Mouse (Mus musculus): ENCODE measurements at regions not wholly inside any gene's neighbourhood (a gene's known extent, or its start where the extent isn't known, plus 50 kb on each side); places are given as distances from the start of the nearest gene placed in this dataset.

DNA sequence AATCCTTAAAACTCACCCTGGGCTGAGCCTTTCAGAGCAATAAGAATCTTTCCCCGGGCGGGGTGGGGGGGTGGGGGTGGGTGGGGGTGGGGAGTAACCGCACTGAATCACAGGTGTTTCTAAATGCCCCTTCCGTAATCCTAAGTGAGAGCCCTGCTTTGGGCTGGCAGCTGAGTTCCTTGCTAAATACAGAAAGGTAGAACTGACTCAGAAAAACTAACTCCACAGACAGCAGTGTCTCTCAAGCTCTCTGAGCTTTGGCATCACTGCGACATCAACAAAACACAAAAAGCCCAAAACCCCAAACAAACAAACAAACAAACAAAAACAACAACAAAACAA, 105.9 kb upstream of the Map4k3 start:
- 27% methylated on average over 5 of the region's 5 CpGs for WGBS (ENCODE audit: insufficient replicate concordance)
- no peaks in the 10 kb centered on the region for H3K9me3 ChIP-seq (ENCODE audit: low read length)
- H3K4me1 ChIP-seq (ENCODE audit: insufficient read depth): 0 out of 2 replicates have a peak, but pooled peaks cover 2% of the 10 kb centered on the region
- H3K9ac ChIP-seq (replicated peaks): no peak overlapping the region
- peak overlapping the region; percentile 39; the same call in 1 of the 2 replicates for H3K4me2 ChIP-seq (ENCODE audit: low read depth, low read length)
- H3K27me3 ChIP-seq (ENCODE audit: insufficient read depth, low read length): no peaks in the 10 kb centered on the region
- TF ChIP-seq CTCF (IDR thresholded peaks at IDR 0.05; ENCODE audit: low read depth) (no peak), EP300 (IDR thresholded peaks at IDR 0.05; ENCODE audit: low read depth) (no peak)
- no peaks in the 10 kb centered on the region for H3K36me3 ChIP-seq (replicated peaks; ENCODE audit: insufficient read depth, low read length)
- ATAC-seq (no peak), DNase-seq (no peak)
- H3K27ac ChIP-seq (ENCODE audit: low read depth): no peak overlapping the region
- H3K4me3 ChIP-seq (ENCODE audit: low read depth, low read length): no peak overlapping the region

DNA sequence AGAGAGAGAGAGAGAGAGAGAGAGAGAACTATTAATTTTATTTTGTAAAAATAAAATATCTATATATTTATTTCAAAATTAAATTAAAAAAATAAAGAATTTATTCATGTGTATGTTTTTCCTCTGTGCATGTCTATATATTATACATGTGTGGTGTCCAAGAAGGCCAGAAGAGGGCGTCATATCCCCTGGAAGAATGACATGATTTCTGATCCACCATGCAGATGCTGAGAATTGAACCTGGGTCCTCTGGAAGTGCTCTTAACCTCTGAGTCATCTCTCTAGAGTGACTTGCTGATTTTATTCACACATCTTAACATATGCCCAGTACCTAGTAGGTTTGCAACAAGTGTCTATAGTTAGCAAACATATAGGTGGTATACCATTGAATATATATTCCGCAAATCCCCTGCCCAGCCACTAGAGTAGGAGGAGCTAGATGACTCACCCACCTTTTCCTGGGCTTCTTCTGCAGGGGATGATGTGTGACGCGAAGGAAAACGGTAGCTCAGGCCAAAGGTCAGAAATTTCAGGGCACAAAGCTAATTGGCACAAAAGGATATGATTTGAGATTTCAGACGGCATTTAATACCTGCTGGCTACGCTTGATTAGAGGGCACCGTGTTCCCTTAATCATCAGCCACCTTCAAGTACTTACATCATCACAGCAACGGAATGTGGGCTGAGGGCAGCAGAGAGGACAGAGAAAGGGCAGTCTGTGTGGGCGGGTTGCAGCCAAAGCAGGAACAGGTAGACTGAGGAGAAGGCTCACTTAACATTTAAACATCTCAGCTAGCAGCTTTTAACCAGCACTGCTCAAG, 105.3 kb upstream of the Map4k3 start:
- Histone ChIP-seq H3K36me3 (replicated peaks; ENCODE audit: insufficient read depth, low read length) (no peaks in the 10 kb centered on the region), H3K27me3 (ENCODE audit: insufficient read depth, low read length) (no peaks in the 10 kb centered on the region), H3K9ac (replicated peaks) (no peak overlapping the region), H3K4me3 (ENCODE audit: low read depth, low read length) (no peak overlapping the region), H3K4me1 (ENCODE audit: insufficient read depth) (0 out of 2 replicates have a peak, but pooled peaks cover 2% of the 10 kb centered on the region), H3K9me3 (ENCODE audit: low read length) (no peaks in the 10 kb centered on the region), H3K4me2 (ENCODE audit: low read depth, low read length) (peak overlapping the region; percentile 39; the same call in 1 of the 2 replicates), H3K27ac (ENCODE audit: low read depth) (no peak overlapping the region)
- DNase-seq: peak; percentile 19
- ATAC-seq: no peak
- WGBS (ENCODE audit: insufficient replicate concordance): 33% methylated on average over 10 of the region's 10 CpGs
- no peak for TF ChIP-seq CTCF (IDR thresholded peaks at IDR 0.05; ENCODE audit: low read depth)
- TF ChIP-seq EP300 (IDR thresholded peaks at IDR 0.05; ENCODE audit: low read depth): no peak

DNA sequence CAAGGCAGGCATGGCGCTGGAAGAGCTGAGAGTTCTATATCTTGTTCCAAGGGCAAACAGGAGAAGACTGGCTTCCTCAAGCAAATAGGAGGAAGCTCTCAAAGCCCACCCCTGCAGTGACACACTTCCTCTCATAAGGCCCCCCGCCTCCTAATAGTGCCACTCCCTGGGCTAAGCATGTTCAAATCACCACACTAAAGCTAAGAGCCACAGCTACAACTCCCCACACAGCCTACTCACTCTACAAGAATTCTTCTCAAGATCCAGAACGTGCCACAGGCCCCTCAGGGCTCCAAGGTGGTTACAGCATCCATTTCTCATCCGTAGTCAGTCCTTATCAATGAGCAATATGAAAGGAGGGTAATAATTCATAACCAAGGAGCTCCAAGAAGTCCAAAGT, 103.4 kb upstream of the Map4k3 start:
- Histone ChIP-seq H3K4me2 (ENCODE audit: low read depth, low read length) (no peak overlapping the region), H3K27ac (ENCODE audit: low read depth) (no peak overlapping the region), H3K4me3 (ENCODE audit: low read depth, low read length) (no peak overlapping the region), H3K9me3 (ENCODE audit: low read length) (no peaks in the 10 kb centered on the region), H3K4me1 (ENCODE audit: insufficient read depth) (peaks cover 4% of the 10 kb centered on the region), H3K9ac (replicated peaks) (no peak overlapping the region), H3K36me3 (replicated peaks; ENCODE audit: insufficient read depth, low read length) (no peaks in the 10 kb centered on the region), H3K27me3 (ENCODE audit: insufficient read depth, low read length) (no peaks in the 10 kb centered on the region)
- no peak for DNase-seq
- 77% methylated on average over 4 of the region's 4 CpGs for WGBS (ENCODE audit: insufficient replicate concordance)
- TF ChIP-seq CTCF (IDR thresholded peaks at IDR 0.05; ENCODE audit: low read depth): no peak
- no peak for TF ChIP-seq EP300 (IDR thresholded peaks at IDR 0.05; ENCODE audit: low read depth)
- no peak for ATAC-seq

DNA sequence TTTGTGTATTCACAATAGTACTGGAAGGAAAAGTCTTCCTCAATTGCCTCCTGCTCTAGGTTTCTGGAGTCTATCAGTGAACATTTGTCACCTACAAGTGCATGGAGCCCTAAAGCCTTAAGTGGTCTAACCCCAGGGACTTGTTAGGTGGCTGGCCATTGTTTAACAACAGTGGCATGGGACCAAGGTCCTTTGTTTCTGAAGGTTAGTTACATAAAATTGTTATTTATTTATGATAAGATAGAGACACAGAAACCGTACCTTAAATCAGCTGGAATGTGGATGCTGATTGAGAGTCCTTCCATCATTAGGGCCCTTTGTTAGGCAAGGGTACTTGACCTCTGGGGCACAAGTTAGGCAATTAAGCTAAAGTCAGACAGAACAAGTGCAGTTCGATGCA, 99.6 kb upstream of the Map4k3 start:
- no peak for TF ChIP-seq CTCF (IDR thresholded peaks at IDR 0.05; ENCODE audit: low read depth)
- no peak for TF ChIP-seq EP300 (IDR thresholded peaks at IDR 0.05; ENCODE audit: low read depth)
- Histone ChIP-seq H3K4me2 (ENCODE audit: low read depth, low read length) (no peak overlapping the region), H3K4me3 (ENCODE audit: low read depth, low read length) (no peak overlapping the region), H3K9me3 (ENCODE audit: low read length) (no peaks in the 10 kb centered on the region), H3K9ac (replicated peaks) (no peak overlapping the region), H3K36me3 (replicated peaks; ENCODE audit: insufficient read depth, low read length) (no peaks in the 10 kb centered on the region), H3K4me1 (ENCODE audit: insufficient read depth) (peaks cover 17% of the 10 kb centered on the region), H3K27ac (ENCODE audit: low read depth) (no peak overlapping the region), H3K27me3 (ENCODE audit: insufficient read depth, low read length) (no peaks in the 10 kb centered on the region)
- DNase-seq (no peak), ATAC-seq (no peak)
- 30% methylated on average over 2 of the region's 2 CpGs for WGBS (ENCODE audit: insufficient replicate concordance)

DNA sequence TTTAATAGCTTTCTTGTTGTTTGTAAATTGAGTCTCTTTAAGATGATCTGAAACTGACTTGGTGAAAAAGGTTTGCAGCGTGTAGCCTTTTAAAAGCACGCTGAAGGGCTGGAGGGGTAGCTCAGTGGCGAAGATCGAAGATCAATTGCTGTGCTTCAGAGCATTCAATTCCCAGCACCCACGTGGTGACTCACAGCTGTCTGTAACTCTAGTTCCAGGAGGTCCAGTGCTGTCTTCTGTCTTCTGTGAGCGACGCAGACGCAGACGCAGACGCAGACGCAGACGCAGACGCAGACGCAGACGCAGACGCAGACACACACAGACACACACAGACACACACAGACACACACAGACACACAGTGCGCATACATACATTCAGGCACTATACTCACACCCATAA, 99.1 kb upstream of the Map4k3 start:
- Histone ChIP-seq H3K36me3 (replicated peaks; ENCODE audit: insufficient read depth, low read length) (no peaks in the 10 kb centered on the region), H3K27me3 (ENCODE audit: insufficient read depth, low read length) (no peaks in the 10 kb centered on the region), H3K9ac (replicated peaks) (no peak overlapping the region), H3K4me3 (ENCODE audit: low read depth, low read length) (no peak overlapping the region), H3K9me3 (ENCODE audit: low read length) (no peaks in the 10 kb centered on the region), H3K4me1 (ENCODE audit: insufficient read depth) (peaks cover 17% of the 10 kb centered on the region), H3K4me2 (ENCODE audit: low read depth, low read length) (no peak overlapping the region), H3K27ac (ENCODE audit: low read depth) (no peak overlapping the region)
- ATAC-seq (no peak), DNase-seq (no peak)
- 81% methylated on average over 17 of the region's 17 CpGs for WGBS (ENCODE audit: insufficient replicate concordance)
- TF ChIP-seq CTCF (IDR thresholded peaks at IDR 0.05; ENCODE audit: low read depth): no peak
- TF ChIP-seq EP300 (IDR thresholded peaks at IDR 0.05; ENCODE audit: low read depth): no peak

DNA sequence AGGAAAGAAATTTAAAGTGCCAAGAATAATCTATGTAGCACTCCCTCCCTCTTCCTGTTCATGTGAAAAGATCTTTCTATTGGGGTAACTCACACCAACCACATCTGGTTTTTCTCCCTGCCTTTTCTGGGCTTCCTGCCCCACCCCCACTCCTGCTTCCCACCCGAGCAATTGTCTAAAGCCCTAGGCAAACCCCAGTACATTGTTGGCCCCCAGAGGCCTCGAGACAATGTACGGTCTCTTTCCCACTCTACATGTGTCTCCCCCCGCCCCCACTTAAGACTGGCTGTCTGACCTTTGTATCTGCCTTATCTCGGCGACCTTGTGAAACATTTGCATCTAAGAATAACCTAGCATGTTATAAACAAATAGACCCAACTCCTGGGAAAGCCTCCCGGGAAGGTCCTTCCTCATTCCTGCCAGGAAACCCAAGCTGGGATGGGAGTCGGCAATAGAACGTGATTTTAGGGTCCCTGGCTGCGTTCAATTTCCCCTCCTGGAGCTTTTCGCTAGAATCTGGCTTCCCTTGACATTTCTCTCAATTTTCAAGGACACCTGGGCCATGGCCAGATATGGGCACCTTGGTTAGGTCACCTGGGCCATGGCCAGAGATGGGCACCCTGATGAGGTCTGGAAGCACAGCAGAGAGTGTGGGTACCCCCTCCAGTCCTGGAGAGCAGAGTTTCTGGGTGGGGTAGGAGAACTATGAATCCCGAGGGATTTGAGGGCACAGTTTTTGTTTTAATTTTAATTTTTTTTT, 97.9 kb upstream of the Map4k3 start:
- DNase-seq (peak; percentile 24), ATAC-seq (0 out of 2 replicates have a peak, but pooled peaks have one; percentile 19)
- peaks cover 17% of the 10 kb centered on the region for H3K4me1 ChIP-seq (ENCODE audit: insufficient read depth)
- H3K27ac ChIP-seq (ENCODE audit: low read depth): no peak overlapping the region
- TF ChIP-seq EP300 (IDR thresholded peaks at IDR 0.05; ENCODE audit: low read depth): no peak; the same call in 1 of the 2 replicates
- no peak for TF ChIP-seq CTCF (IDR thresholded peaks at IDR 0.05; ENCODE audit: low read depth)
- H3K36me3 ChIP-seq (replicated peaks; ENCODE audit: insufficient read depth, low read length): no peaks in the 10 kb centered on the region
- H3K9me3 ChIP-seq (ENCODE audit: low read length): no peaks in the 10 kb centered on the region
- 23% methylated on average over 12 of the region's 12 CpGs for WGBS (ENCODE audit: insufficient replicate concordance)
- H3K9ac ChIP-seq (replicated peaks): no peak overlapping the region
- no peak overlapping the region for H3K4me3 ChIP-seq (ENCODE audit: low read depth, low read length)
- no peaks in the 10 kb centered on the region for H3K27me3 ChIP-seq (ENCODE audit: insufficient read depth, low read length)
- no peak overlapping the region; the same call in 1 of the 2 replicates for H3K4me2 ChIP-seq (ENCODE audit: low read depth, low read length)
